Mouse (Mus musculus) ES-Bruce4 (cell line): ENCODE measurements around the gene Bcl2l10.

Source experiments
- CTCF ChIP-seq: IDR thresholded peaks from one replicate; pipeline ENCODE4 v1.8.1; 2011; ENCODE audit warnings: low read depth, low read length
- EP300 ChIP-seq: IDR thresholded peaks from 2 replicates; pipeline ENCODE4 v1.6.1; 2011; ENCODE audit warnings: low read depth, low read length; ENCODE audit not compliant: insufficient read depth

GRCm38 (mm10) chr9:75316771-75317170 is 30.8 kb upstream of the Bcl2l10 start:
- no peak for TF ChIP-seq CTCF
- no peak for TF ChIP-seq EP300
